In genomic region chr11:7880506-7880905, GRCm38 (mm10) we compare ENCODE assay signal across 9 mouse cellular contexts.
"Had no signal": no experiment of that assay in that cellular context is flagged by ENCODE, and none has a peak within 500 bp of the region (broad histone marks: within the 10 kb centered on the region; RNA-seq: fewer than 3 reads in every experiment).

No protein-coding gene starts in this region.

- DNase-seq: kidney, adult 18-20 months; kidney, adult 9 months; kidney, postnatal 25 days; layer of hippocampus, adult 9-11 months; liver, postnatal 0 days; lung, embryonic 14.5 days; right cerebral cortex, postnatal 14 days; right cerebral cortex, postnatal 4 days; thymus, postnatal 25 days had no signal
